Mouse (Mus musculus): ENCODE data around the gene BC049762.

BC049762 gene

GRCm38 (mm10) chr11:51219396-51219980 lies 43.4 kb downstream of the BC049762 start:
- DNase-seq (ENCODE audit: low spot score in 2 of 2): no peak

GRCm38 (mm10) chr11:51214021-51214420 lies 48.8 kb downstream of the BC049762 start:
- no peak for DNase-seq (ENCODE audit: low spot score in 2 of 2)

- DNase-seq (ENCODE audit: low spot score in 2 of 2): no peak
Observed at GRCm38 (mm10) chr11:51211426-51211825, 51.4 kb downstream of the BC049762 start.

GRCm38 (mm10) chr11:51207758-51208157 lies 55.1 kb downstream of the BC049762 start:
- DNase-seq (ENCODE audit: low spot score in 2 of 2): no peak

Data from frontal cortex, postnatal 10 days (tissue).